Mouse (Mus musculus) forebrain, embryonic 13.5 days (tissue): ENCODE measurements at regions not wholly inside any gene's neighbourhood (a gene's known extent, or its start where the extent isn't known, plus 50 kb on each side); places are given as distances from the start of the nearest gene placed in this dataset.

Experiments
- ATAC-seq: fragments of 200-750 bp; cut with Nextera tagmentation; 2 replicates; pipeline ENCODE4 v1.8.0; 2017
- H3K27ac ChIP-seq: fragments of 300-500 bp; sonication (generic); 2 replicates; pipeline ENCODE4 v1.5.1; 2015; ENCODE audit warnings: inconsistent platforms, mild to moderate bottlenecking, moderate library complexity
- H3K27me3 ChIP-seq: fragments of 300-500 bp; sonication (generic); 2 replicates; pipeline ENCODE4 v1.6.1; 2015; ENCODE audit warnings: mild to moderate bottlenecking, inconsistent platforms
- H3K36me3 ChIP-seq: fragments of 300-500 bp; sonication (generic); 2 replicates; pipeline ENCODE4 v1.6.1; 2015; ENCODE audit warnings: mild to moderate bottlenecking, inconsistent platforms; ENCODE audit not compliant: poor library complexity, severe bottlenecking
- H3K4me1 ChIP-seq: fragments of 300-500 bp; sonication (generic); 2 replicates; pipeline ENCODE4 v1.6.1; 2015; ENCODE audit warnings: inconsistent platforms
- H3K4me2 ChIP-seq: fragments of 300-500 bp; sonication (generic); 2 replicates; pipeline ENCODE4 v1.6.1; 2015; ENCODE audit warnings: inconsistent platforms, mild to moderate bottlenecking, moderate library complexity
- H3K4me3 ChIP-seq: fragments of 300-500 bp; sonication (generic); 2 replicates; pipeline ENCODE4 v1.5.1; 2015; ENCODE audit warnings: mild to moderate bottlenecking, inconsistent platforms
- H3K9ac ChIP-seq: fragments of 300-500 bp; sonication (generic); 2 replicates; pipeline ENCODE4 v1.6.1; 2015; ENCODE audit warnings: mild to moderate bottlenecking, inconsistent platforms
- H3K9me3 ChIP-seq: fragments of 300-500 bp; sonication (generic); replicated peaks from 2 replicates; pipeline ENCODE4 v1.6.1; 2016; ENCODE audit warnings: inconsistent platforms
- WGBS: fragments of 180-500 bp; shearing (Covaris S2); methylation state at CpG from one replicate; pipeline ENCODE4 v1.1.7; 2015; 5-methylcytosine and 5-hydroxymethylcytosine counted together

DNA sequence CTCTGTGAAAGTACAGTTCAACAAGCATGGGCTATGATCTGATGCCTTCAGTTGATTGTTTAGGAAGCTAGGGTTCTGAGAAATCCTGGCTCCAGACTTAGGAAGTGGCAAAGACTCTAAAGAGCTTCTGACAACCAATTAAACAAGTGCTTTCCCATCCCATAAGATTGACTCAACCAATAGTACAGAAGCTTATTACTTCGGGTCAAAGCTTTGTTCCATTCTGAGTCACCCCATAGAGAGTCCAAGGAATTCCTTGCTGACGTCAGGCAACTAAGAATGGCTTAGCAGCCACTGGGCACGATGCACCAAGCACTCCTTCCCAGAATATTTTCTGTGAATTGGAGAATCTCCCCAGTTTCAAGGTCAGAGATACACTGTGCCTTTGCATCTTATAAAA lies 59.0 kb upstream of the Ntm start:
- H3K27ac ChIP-seq, result no peak overlapping the region
- H3K9me3 ChIP-seq, result no peaks in the 10 kb centered on the region
- H3K4me3 ChIP-seq, result no peak overlapping the region
- no peaks in the 10 kb centered on the region for H3K27me3 ChIP-seq
- H3K9ac ChIP-seq, result no peak overlapping the region
- H3K4me2 ChIP-seq, result no peak overlapping the region
- no peaks in the 10 kb centered on the region for H3K36me3 ChIP-seq
- ATAC-seq, result no peak
- H3K4me1 ChIP-seq, result 0 out of 2 replicates have a peak, but pooled peaks cover 4% of the 10 kb centered on the region
- 63% methylated on average over 3 of the region's 3 CpGs for WGBS

DNA sequence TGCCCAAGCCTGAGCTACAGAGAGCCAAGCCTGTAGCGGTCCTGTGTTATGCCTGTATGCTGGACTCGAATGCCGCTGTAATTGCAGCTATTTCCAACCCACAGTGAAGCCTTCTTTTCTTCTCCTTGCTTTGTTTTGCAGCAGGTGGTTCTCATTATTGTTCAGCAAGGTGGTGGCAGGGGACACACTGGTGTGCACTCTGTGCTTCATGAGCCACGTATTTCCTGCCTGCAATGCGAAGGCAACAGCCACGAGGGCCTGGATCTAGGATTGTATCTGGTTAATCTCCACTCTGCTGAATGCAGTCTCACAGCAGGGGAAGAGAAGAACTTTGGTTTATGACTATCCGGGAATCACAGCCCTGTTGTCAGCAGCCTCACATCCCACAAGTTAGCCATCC lies 62.3 kb upstream of the Ntm start:
- H3K27me3 ChIP-seq, result no peaks in the 10 kb centered on the region
- H3K4me2 ChIP-seq, result no peak overlapping the region
- H3K36me3 ChIP-seq, result no peaks in the 10 kb centered on the region
- no peaks in the 10 kb centered on the region for H3K4me1 ChIP-seq
- H3K9ac ChIP-seq, result no peak overlapping the region
- H3K27ac ChIP-seq, result no peak overlapping the region
- no peaks in the 10 kb centered on the region for H3K9me3 ChIP-seq
- ATAC-seq, result no peak
- no peak overlapping the region for H3K4me3 ChIP-seq
- 21% methylated on average over 7 of the region's 7 CpGs for WGBS

DNA sequence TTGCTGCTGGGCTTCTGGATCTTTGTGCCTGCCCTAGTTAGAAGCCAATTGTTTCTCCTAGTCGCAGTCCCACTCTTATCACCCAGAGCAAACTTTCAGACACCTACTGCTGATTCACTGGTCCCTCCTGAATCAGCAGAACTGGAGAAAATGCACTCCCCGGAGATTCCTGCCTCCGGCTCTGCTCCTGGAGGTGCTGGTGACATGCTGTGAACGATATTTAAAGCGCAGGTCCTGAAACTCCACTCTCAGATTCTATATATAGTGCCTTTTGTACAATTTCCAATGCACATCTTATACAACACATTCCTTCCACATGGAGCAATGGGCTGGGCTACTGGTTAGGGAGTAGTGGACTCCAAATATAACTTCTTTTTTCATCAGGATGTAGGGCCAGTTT lies 64.0 kb upstream of the Ntm start:
- Histone ChIP-seq H3K9me3 (no peaks in the 10 kb centered on the region), H3K36me3 (no peaks in the 10 kb centered on the region), H3K4me1 (no peaks in the 10 kb centered on the region), H3K27me3 (no peaks in the 10 kb centered on the region), H3K9ac (no peak overlapping the region), H3K4me3 (no peak overlapping the region), H3K4me2 (no peak overlapping the region), H3K27ac (no peak overlapping the region)
- 80% methylated on average over 5 of the region's 5 CpGs for WGBS
- no peak for ATAC-seq

DNA sequence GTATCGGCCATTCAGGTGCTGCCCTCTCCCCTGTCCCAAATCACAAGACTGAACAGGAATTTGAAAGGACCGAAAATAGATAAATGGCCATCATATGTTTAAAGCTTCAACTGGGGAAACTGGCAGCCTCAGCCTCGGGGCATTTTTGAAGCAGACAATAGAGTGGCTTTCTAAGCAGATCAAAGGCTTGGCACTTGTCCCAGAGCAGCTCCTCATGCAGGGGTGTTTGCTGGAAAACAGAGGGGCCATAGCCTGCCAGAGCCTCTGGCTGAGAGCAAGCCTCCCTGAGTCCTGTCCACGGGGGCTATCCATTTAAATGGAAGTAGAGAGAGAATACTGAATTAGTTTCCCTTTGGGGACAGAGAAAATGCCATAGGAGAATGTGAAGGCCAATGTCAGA lies 77.5 kb upstream of the Ntm start:
- no peak overlapping the region for H3K27ac ChIP-seq

DNA sequence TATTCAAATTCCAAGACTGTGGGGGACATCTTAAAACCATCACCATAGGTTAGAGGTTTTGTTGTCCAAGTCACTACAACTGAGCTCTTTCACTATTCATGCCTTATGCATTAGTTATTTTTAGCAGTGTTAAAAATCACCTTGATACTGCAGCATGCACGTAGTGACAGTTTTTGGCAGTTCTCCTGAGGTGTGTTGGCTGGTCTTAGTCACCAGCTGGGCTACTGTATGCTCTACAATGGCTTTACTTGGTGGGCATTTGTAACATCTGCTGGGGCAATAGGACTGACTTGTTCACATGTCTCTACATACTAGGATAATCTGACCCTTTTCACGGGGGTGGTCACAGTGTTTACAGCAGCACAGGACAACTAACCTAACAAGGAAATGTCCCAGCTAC lies 101.6 kb upstream of the Ntm start:
- no peak for ATAC-seq
- H3K4me2 ChIP-seq, result no peak overlapping the region
- peaks cover 12% of the 10 kb centered on the region for H3K4me1 ChIP-seq
- no peak overlapping the region for H3K27ac ChIP-seq
- 85% methylated on average over 2 of the region's 2 CpGs for WGBS
- H3K4me3 ChIP-seq, result no peak overlapping the region
- no peaks in the 10 kb centered on the region for H3K9me3 ChIP-seq
- H3K27me3 ChIP-seq, result no peaks in the 10 kb centered on the region
- H3K9ac ChIP-seq, result no peak overlapping the region
- H3K36me3 ChIP-seq, result no peaks in the 10 kb centered on the region

More for the DNA sequence above, 77.5 kb upstream of the Ntm start:
- Histone ChIP-seq H3K4me3 (no peak overlapping the region), H3K4me1 (peaks cover 11% of the 10 kb centered on the region), H3K9me3 (no peaks in the 10 kb centered on the region), H3K9ac (no peak overlapping the region), H3K4me2 (no peak overlapping the region), H3K36me3 (no peaks in the 10 kb centered on the region), H3K27me3 (no peaks in the 10 kb centered on the region)
- peak; percentile 77; the same call in 1 of the 2 replicates for ATAC-seq
- 2% methylated on average over 4 of the region's 4 CpGs for WGBS

DNA sequence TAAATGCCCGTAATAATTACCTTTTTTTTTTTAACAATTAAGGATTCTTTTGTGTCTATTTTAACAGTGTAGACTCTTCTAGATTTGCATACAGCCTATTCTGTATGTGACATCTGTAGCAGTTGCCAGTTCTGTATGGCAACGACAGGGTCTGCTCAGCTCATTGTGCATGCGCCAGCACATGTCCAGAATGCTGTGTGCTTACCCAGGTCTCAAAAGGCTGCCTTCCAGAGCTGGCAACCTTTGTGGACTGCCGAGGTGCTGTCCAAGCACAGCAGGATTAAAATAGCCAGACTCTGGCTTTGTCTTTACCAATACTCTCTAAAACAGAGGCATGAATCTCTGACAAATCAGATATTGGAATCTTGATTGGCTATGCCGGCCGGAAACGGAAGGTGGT lies 105.0 kb upstream of the Ntm start:
- WGBS, result 39% methylated on average over 7 of the region's 7 CpGs
- peak; percentile 78; the same call in 1 of the 2 replicates for ATAC-seq

DNA sequence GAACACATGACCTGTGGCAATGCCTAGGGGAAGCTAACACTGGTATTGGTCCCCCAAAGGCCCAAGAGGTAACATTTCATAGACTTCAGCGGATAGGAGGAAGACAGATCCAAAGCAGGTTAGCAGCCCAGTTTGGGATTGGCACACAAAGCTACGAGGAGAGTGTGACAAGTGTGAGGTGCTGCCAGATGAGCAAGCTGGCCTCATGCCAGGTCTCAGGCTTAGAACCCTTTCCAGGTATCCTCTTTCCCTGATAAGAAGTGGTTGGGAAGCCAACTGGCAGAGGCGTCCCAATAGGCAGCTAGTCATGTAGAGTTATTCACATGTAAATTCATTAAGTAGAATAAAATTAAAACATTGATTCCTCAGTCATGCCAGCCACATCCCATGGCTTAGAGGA lies 112.3 kb upstream of the Ntm start:
- Histone ChIP-seq H3K4me1 (peaks cover 8% of the 10 kb centered on the region), H3K27me3 (no peaks in the 10 kb centered on the region), H3K27ac (no peak overlapping the region), H3K9ac (no peak overlapping the region), H3K36me3 (no peaks in the 10 kb centered on the region), H3K9me3 (no peaks in the 10 kb centered on the region), H3K4me2 (no peak overlapping the region), H3K4me3 (no peak overlapping the region)
- WGBS, result 79% methylated on average over 3 of the region's 3 CpGs
- no peak for ATAC-seq

More for the DNA sequence above, 105.0 kb upstream of the Ntm start:
- Histone ChIP-seq H3K27ac (no peak overlapping the region), H3K36me3 (no peaks in the 10 kb centered on the region), H3K9me3 (no peaks in the 10 kb centered on the region), H3K4me2 (no peak overlapping the region), H3K9ac (no peak overlapping the region), H3K27me3 (no peaks in the 10 kb centered on the region), H3K4me3 (no peak overlapping the region), H3K4me1 (peaks cover 12% of the 10 kb centered on the region)

DNA sequence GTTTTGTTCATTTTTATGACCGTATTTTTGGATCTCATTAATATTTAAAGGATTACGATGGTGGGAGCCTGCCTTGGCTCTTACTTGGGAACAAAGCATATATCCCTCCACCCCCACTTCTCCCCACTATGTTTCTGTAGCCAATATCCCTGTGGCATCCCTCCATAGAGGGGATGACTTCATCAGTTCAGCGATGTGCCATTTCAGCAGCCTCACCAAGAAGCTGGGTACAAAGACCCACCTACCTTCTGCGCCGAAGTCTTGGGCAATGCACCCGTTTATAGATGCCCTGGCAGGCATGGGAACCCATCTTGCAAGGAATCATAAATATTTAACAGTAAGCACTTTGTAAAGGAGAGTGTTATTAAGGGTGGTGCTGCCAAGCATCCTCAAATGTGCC lies 113.1 kb upstream of the Ntm start:
- no peaks in the 10 kb centered on the region for H3K9me3 ChIP-seq
- H3K36me3 ChIP-seq, result no peaks in the 10 kb centered on the region
- peaks cover 8% of the 10 kb centered on the region for H3K4me1 ChIP-seq
- no peak overlapping the region for H3K4me2 ChIP-seq
- H3K9ac ChIP-seq, result no peak overlapping the region
- no peak for ATAC-seq
- WGBS, result 86% methylated on average over 6 of the region's 6 CpGs
- no peaks in the 10 kb centered on the region for H3K27me3 ChIP-seq
- H3K27ac ChIP-seq, result no peak overlapping the region
- no peak overlapping the region for H3K4me3 ChIP-seq

DNA sequence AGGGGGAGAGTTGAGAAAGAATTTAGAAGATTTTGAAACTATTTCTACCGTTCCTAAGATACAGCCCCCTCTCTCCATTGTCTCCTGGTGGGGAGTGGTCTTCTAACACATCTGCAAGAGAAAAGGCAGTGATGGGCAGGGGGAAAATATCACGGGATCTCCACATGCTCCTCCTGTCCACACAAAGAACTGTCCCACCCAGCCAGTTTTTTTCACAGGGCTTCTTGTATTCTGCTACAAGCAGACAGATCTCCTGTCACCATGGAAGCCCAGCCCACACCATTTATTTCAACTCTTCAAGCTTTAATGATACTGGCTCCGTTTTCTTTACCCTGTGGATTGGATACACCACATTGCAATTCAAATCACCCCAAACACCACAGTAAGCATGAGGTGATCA lies 113.5 kb upstream of the Ntm start:
- Histone ChIP-seq H3K36me3 (no peaks in the 10 kb centered on the region), H3K27me3 (no peaks in the 10 kb centered on the region), H3K9ac (no peak overlapping the region), H3K9me3 (no peaks in the 10 kb centered on the region), H3K4me3 (no peak overlapping the region), H3K4me1 (peaks cover 8% of the 10 kb centered on the region), H3K4me2 (no peak overlapping the region), H3K27ac (no peak overlapping the region)
- no peak for ATAC-seq
- WGBS, result 39% methylated on average over 3 of the region's 3 CpGs

DNA sequence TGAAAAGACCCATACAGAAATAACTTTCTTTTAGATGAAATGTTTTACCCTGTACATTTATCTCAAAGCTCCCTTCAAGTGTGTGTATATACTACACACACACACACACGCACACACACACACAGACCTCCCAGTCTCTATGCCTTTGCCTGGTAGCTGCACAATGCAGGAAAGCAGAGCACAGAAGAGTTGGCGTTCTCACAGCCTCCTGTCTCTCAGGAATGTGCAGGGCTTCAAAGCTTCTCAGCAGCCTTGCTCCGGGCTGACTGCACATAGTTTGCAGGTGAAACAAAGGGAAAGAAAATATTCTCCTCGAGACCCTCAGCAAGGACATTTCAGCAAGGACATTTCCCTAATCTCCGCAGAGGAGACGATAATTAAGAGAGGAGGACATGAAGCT lies 139.0 kb upstream of the Ntm start:
- H3K27me3 ChIP-seq, result 0 out of 2 replicates have a peak, but pooled peaks cover 3% of the 10 kb centered on the region
- H3K9ac ChIP-seq, result no peak overlapping the region
- peaks cover 20% of the 10 kb centered on the region for H3K4me1 ChIP-seq
- no peak overlapping the region for H3K27ac ChIP-seq
- ATAC-seq, result no peak
- H3K36me3 ChIP-seq, result no peaks in the 10 kb centered on the region
- no peak overlapping the region for H3K4me2 ChIP-seq
- WGBS, result 36% methylated on average over 6 of the region's 6 CpGs
- no peak overlapping the region for H3K4me3 ChIP-seq
- no peaks in the 10 kb centered on the region for H3K9me3 ChIP-seq

DNA sequence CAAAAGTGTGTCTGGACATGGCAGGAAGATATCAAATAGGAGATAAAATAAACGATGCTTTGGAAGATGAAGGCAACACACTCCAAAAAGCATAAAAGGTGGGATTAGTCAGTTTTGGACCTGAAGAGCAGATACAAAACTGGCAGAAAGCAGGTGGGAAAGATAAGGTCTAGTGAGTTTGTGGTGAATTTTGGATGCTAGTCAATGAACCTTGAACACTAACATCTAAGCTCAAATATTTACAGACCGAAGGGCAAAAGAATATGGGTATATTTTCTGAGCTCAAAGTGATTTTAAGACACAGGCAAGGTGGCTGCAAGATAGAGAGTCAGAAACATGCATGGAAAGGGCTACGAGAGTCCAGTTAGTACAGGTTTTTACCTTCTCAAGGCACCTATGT lies 159.4 kb upstream of the Ntm start:
- no peak overlapping the region for H3K9ac ChIP-seq
- no peaks in the 10 kb centered on the region for H3K36me3 ChIP-seq
- no peaks in the 10 kb centered on the region for H3K27me3 ChIP-seq
- H3K9me3 ChIP-seq, result no peaks in the 10 kb centered on the region
- ATAC-seq, result no peak
- no peak overlapping the region for H3K27ac ChIP-seq
- no peaks in the 10 kb centered on the region for H3K4me1 ChIP-seq
- H3K4me2 ChIP-seq, result no peak overlapping the region
- H3K4me3 ChIP-seq, result no peak overlapping the region
- 86% methylated on average over 3 of the region's 3 CpGs for WGBS

DNA sequence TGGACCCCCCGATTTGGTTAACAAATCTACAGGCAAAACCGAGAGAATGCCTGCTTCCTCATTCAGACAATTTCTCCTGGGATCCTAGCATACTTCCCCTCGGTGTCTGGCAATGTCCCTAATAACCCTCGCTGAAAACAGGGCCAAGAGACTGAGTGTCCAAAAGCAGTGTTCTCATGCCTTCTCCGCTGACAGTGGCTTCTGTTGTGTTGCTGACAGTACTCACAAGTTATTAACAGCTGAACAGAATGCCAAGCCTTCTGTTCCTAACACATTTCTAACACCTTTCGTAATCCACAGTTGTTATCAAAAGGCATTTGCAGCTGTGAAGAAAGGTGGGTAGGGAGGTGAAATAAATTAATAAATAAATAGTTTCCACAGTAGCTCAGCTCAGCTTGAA lies 166.2 kb upstream of the Ntm start:
- no peak overlapping the region for H3K9ac ChIP-seq
- ATAC-seq, result peak; percentile 75
- no peaks in the 10 kb centered on the region for H3K36me3 ChIP-seq
- peaks cover 1% of the 10 kb centered on the region for H3K4me1 ChIP-seq
- H3K27ac ChIP-seq, result no peak overlapping the region
- H3K27me3 ChIP-seq, result no peaks in the 10 kb centered on the region
- no peak overlapping the region for H3K4me3 ChIP-seq
- no peaks in the 10 kb centered on the region for H3K9me3 ChIP-seq
- H3K4me2 ChIP-seq, result no peak overlapping the region
- 66% methylated on average over 6 of the region's 6 CpGs for WGBS

DNA sequence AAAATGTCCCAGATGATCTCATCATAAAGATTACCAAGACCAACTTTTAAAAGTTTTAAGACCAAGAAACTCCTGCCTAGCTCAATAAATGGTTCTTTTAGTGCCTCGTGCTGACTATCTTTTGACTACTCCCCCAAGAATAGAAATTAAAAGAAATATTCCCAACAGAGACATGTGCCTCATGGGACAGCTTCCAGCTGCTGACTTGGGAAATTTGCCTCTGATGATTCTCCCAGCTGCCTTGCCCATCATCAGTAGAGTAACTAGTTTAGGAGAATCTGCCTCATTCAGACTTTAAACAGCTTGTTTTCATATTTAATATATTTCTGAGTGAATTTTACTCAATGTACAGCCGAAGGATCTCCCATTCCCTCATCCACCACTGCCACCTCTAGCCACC lies 168.7 kb upstream of the Ntm start:
- Histone ChIP-seq H3K9me3 (no peaks in the 10 kb centered on the region), H3K4me3 (no peak overlapping the region), H3K27ac (no peak overlapping the region), H3K9ac (no peak overlapping the region), H3K27me3 (0 out of 2 replicates have a peak, but pooled peaks cover 8% of the 10 kb centered on the region), H3K4me2 (no peak overlapping the region), H3K4me1 (peaks cover 10% of the 10 kb centered on the region), H3K36me3 (no peaks in the 10 kb centered on the region)
- ATAC-seq, result no peak
- WGBS, result 85% methylated on average over 2 of the region's 2 CpGs
